Mouse (Mus musculus) liver, adult 2 months (tissue): ENCODE results near the gene Sfr1. TPM values are rescaled to one million over a fixed set of nuclear protein-coding genes. Genes with fewer than 3 reads are reported as not detected.

ENCODE experiments used
- DNase-seq: peaks from one replicate; pipeline ENCODE4 v3.0.0-alpha.2; 2011; ENCODE audit warnings: low read depth, low spot score; ENCODE audit errors: extremely low read depth
- H3K27ac ChIP-seq: fragments of 200-500 bp; replicated peaks from 2 replicates; pipeline ENCODE4 v1.5.1; 2012; ENCODE audit warnings: low read depth, mild to moderate bottlenecking, control low read depth, inconsistent platforms, low read length; ENCODE audit not compliant: insufficient read depth
- H3K27me3 ChIP-seq: fragments of 200-500 bp; 2 replicates; pipeline ENCODE4 v1.6.1; 2012; ENCODE audit warnings: mild to moderate bottlenecking, moderate library complexity, low read length, inconsistent platforms; ENCODE audit not compliant: control insufficient read depth, insufficient read depth
- H3K36me3 ChIP-seq: fragments of 200-500 bp; 2 replicates; pipeline ENCODE4 v1.6.1; 2012; ENCODE audit warnings: low read length, inconsistent platforms; ENCODE audit not compliant: control insufficient read depth, insufficient read depth
- H3K4me1 ChIP-seq: fragments of 200-500 bp; 2 replicates; pipeline ENCODE4 v1.6.1; 2011; ENCODE audit warnings: low read length; ENCODE audit not compliant: control insufficient read depth, insufficient read depth
- H3K4me3 ChIP-seq: fragments of 200-500 bp; 2 replicates; pipeline ENCODE4 v1.5.1; 2011; ENCODE audit warnings: low read depth, mild to moderate bottlenecking, control low read depth, low read length, moderate library complexity; ENCODE audit not compliant: insufficient read depth
- H3K79me2 ChIP-seq: fragments of 200-500 bp; 2 replicates; pipeline ENCODE4 v1.6.1; 2012; ENCODE audit warnings: inconsistent platforms, mild to moderate bottlenecking, low read length, moderate library complexity; ENCODE audit not compliant: control insufficient read depth, insufficient read depth
- H3K9ac ChIP-seq: fragments of 200-500 bp; 2 replicates; pipeline ENCODE4 v1.6.1; 2012; ENCODE audit warnings: low read depth, mild to moderate bottlenecking, control low read depth, inconsistent platforms, low read length
- CTCF ChIP-seq: fragments of 200-500 bp; IDR thresholded peaks from 2 replicates; pipeline ENCODE4 v1.5.1; 2011; ENCODE audit warnings: low read depth, low read length, control low read depth
- POLR2A ChIP-seq: fragments of 200-500 bp; IDR thresholded peaks from 2 replicates; pipeline ENCODE4 v1.6.1; 2011; ENCODE audit warnings: low read length, control low read depth; ENCODE audit not compliant: insufficient read depth; ENCODE audit errors: extremely low read depth
- WGBS: fragments of 180-500 bp; shearing (Covaris S2); methylation state at CpG from one replicate; pipeline ENCODE4 v1.1.7; 2018; 5-methylcytosine and 5-hydroxymethylcytosine counted together
- polyA plus RNA-seq: library from polyadenylated mRNA; depleted of rRNA; stranded (reverse); fragments of >200 nt; gene quantifications from 2 replicates; pipeline ENCODE4 v1.2.3, GENCODE M21; 2012
- total RNA-seq: library from RNA; depleted of rRNA; stranded (reverse); fragments of >200 nt; gene quantifications from 2 replicates; pipeline ENCODE4 v1.2.3, GENCODE M21; 2014

The Sfr1 gene
- total and polyA plus RNA-seq, 2 experiments: 13.7 to 16.6 TPM

DNA sequence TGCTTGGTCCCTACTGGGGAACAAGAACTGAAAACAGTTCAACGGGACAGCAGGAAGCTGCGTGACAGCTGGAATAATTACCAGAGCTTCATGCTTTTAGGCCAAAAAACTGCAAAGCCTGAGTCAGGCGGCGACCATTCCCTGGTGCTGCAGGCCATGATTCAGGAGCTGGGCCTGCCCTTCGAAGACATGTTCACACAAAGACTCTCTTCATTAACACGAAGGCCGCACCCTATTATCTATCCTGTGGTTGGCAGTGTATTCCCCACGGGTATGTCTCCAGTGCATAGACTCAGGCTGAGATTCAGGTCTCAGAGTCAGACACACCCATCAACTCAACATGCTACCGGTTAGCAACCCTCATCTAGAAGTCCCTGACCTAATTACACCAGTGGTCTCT lies 33.2 kb upstream of the Sfr1 start:
- Histone ChIP-seq H3K27ac (no peak overlapping the region), H3K79me2 (no peaks in the 10 kb centered on the region), H3K9ac (no peak overlapping the region), H3K36me3 (no peaks in the 10 kb centered on the region), H3K4me3 (no peak overlapping the region), H3K27me3 (no peaks in the 10 kb centered on the region), H3K4me1 (no peaks in the 10 kb centered on the region)
- no peak for DNase-seq
- no peak for TF ChIP-seq CTCF
- 87% methylated on average over 9 of the region's 9 CpGs for WGBS

DNA sequence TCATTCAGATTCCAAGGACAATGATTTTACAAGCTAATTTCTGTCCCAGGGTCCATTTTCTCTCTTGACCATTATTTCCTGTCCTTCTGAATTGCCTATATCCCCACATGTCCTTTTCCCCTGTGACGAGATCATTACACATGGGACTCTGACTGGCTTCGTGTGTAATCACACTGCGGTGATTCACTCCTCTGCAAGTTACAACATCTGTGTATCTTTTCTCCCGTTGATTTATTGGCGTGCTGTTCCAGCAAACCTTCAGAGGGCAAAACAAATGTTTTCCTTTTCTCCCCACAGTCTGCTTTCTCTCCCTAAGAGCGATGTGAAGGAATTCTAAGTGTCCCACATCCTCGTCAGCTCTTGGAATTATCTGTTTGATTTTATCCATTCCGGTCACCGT lies 31.7 kb upstream of the Sfr1 start:
- Histone ChIP-seq H3K9ac (no peak overlapping the region), H3K36me3 (no peaks in the 10 kb centered on the region), H3K27me3 (no peaks in the 10 kb centered on the region), H3K79me2 (no peaks in the 10 kb centered on the region), H3K27ac (no peak overlapping the region), H3K4me3 (no peak overlapping the region), H3K4me1 (no peaks in the 10 kb centered on the region)
- TF ChIP-seq POLR2A (no peak), CTCF (no peak)
- 33% methylated on average over 9 of the region's 9 CpGs for WGBS
- peak; percentile 5 for DNase-seq

DNA sequence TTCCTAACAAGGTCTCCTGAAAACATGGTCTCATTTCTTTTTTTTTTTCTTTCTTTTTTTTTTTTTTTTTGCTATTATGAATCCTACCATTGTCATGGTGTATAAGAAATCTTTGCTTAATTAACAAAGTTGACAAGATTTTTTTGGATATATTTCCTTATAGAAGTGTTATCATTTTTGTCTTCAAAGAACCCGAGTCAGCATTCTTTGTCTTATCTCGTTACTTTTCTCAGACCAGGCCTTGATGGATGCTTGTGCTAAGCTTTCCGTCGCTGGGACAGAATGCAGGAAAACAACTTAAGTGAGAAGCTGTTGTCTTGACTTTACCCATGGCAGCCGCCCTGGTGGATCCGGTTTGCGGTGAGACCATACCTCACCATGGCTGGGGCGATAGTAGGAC lies 31.0 kb upstream of the Sfr1 start:
- Histone ChIP-seq H3K79me2 (no peaks in the 10 kb centered on the region), H3K4me1 (no peaks in the 10 kb centered on the region), H3K27ac (no peak overlapping the region), H3K4me3 (no peak overlapping the region), H3K27me3 (no peaks in the 10 kb centered on the region), H3K9ac (no peak overlapping the region), H3K36me3 (no peaks in the 10 kb centered on the region)
- no peak for DNase-seq
- no peak for TF ChIP-seq CTCF
- TF ChIP-seq POLR2A: no peak
- 85% methylated on average over 8 of the region's 8 CpGs for WGBS

DNA sequence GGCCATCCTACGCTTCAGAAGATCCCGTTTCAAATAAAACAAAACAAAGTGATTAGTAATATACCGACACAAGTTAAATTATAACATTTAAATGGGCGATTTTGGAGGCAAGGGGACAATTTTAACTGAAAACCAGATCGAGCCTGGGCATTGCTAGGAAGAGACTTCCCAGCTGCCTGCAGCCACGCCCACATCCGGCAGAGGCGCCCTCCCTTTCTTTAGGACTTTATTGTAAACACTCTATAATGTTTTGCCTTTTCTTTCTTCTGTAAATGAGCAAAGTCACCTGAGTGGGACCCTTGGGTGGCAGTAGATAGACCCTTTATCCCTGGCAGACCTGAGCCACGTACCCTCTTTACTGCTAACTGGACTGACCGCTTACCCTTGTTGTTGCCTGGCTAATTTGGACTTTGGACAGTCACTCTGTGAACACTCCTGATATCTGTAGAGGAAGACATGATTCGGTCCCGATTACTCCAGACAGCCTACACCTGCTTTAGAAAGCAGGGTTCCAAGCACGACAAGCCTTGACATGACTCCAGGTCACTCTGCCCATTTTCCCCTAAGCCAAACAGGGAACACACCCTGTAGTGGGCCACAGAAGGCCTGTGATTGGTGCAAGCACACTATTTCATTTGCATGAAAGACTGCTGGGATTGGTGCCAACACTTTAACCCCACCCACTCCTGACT lies 26.3 kb upstream of the Sfr1 start:
- Histone ChIP-seq H3K4me3 (no peak overlapping the region), H3K36me3 (no peaks in the 10 kb centered on the region), H3K79me2 (no peaks in the 10 kb centered on the region), H3K9ac (no peak overlapping the region), H3K27me3 (no peaks in the 10 kb centered on the region), H3K27ac (no peak overlapping the region), H3K4me1 (no peaks in the 10 kb centered on the region)
- 53% methylated on average over 13 of the region's 13 CpGs for WGBS
- TF ChIP-seq POLR2A (no peak), CTCF (0 out of 2 replicates have a peak, but pooled peaks have one; percentile 3)
- DNase-seq: peak; percentile 65

DNA sequence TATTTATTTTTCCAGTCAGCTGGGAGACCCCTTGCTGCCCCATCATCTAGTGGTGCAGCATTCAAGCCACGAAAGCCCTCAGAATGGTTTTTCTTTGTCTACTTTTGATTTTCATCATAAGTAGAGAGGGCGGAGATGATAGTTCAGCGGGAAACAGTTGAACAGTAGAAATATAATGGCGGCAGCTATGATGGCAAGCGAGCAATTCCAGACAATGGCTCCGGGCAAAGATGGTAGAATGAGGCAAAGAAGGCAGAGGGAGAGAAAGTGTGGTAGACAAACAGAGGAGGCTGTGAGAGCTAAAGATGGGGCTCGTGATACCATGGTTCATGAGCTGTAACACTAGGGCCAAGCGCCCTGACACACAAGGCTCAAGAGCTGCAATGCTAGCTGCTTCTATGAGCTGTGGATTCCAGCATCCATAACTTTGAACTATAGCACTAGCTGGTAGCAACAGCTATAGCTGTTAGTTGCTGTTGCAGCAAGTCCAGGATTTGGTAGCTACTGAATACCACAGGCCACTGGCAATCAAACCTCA lies 25.6 kb upstream of the Sfr1 start:
- Histone ChIP-seq H3K79me2 (no peaks in the 10 kb centered on the region), H3K4me1 (no peaks in the 10 kb centered on the region), H3K27ac (no peak overlapping the region), H3K27me3 (no peaks in the 10 kb centered on the region), H3K9ac (no peak overlapping the region), H3K36me3 (no peaks in the 10 kb centered on the region), H3K4me3 (no peak overlapping the region)
- 97% methylated on average over 8 of the region's 8 CpGs for WGBS
- DNase-seq: no peak
- TF ChIP-seq CTCF (no peak), POLR2A (no peak)

DNA sequence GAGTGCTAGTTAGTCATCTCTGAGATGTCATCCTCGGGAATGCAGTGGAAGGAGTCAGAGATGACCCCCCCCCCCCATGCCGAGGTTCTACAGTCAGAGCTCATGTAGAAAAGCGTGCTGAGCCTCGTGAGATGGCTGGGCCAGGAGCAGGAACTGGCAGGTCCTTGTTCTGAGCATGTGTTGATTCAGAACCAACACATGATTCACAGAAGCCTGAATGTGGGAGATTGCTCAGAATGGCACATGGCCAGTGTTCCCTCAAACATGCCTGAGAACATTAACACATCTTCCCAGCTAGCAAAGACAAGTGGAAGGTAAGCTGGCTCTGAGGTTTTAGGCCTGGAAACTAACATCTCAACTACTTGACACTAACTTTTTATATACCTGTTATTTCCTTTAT lies 21.1 kb upstream of the Sfr1 start:
- Histone ChIP-seq H3K79me2 (no peaks in the 10 kb centered on the region), H3K4me3 (no peak overlapping the region), H3K4me1 (no peaks in the 10 kb centered on the region), H3K9ac (no peak overlapping the region), H3K27me3 (no peaks in the 10 kb centered on the region), H3K27ac (no peak overlapping the region), H3K36me3 (no peaks in the 10 kb centered on the region)
- DNase-seq: no peak
- 85% methylated on average over 4 of the region's 4 CpGs for WGBS
- TF ChIP-seq CTCF (no peak), POLR2A (no peak)
